Mouse (Mus musculus): ENCODE data around the gene Marc2.

DNA sequence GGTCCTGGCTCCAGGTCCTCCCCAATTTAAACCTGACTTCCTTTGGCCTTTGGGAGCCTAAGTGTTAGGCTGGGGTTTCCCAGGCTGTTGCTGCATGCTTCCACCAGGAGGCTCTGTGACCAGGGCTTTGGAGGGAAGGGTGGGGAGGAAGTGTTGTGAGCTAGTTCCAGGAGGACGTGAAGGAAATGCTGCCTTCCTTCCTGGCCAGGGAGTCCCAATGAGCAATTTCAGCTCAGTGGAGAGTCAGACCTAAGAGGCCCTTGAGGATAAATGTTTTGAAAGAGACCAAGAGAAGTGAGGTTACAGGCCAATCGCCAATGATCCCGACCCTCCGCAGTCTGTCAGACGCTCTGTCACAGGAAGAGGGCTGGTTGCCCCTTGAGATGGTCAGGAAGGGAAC, 7.1 kb upstream of the Marc2 start:
- TF ChIP-seq POLR2A (IDR thresholded peaks at IDR 0.05; ENCODE audit: low read depth, low read length) (no peak), CTCF (IDR thresholded peaks at IDR 0.05; ENCODE audit: extremely low read depth, insufficient read length, insufficient replicate concordance, low read depth, low read length) (peak; percentile 81; the same call in 1 of the 2 replicates)
